Mouse (Mus musculus) forebrain, embryonic 10.5 days (tissue): Measurements from ENCODE around the gene Lrrc4c. TPM values are rescaled to one million over a fixed set of nuclear protein-coding genes. Genes with fewer than 3 reads are reported as not detected.

Source experiments
- DNase-seq: peaks from one replicate; pipeline ENCODE4 v3.0.0-alpha.2; 2017; ENCODE audit warnings: low spot score; ENCODE audit errors: extremely low spot score
- H3K27ac ChIP-seq: fragments of 300-500 bp; sonication (generic); 2 replicates; pipeline ENCODE4 v1.5.1; 2016; ENCODE audit warnings: mild to moderate bottlenecking
- H3K27me3 ChIP-seq: fragments of 300-500 bp; sonication (generic); 2 replicates; pipeline ENCODE4 v1.6.1; 2016; ENCODE audit warnings: mild to moderate bottlenecking; ENCODE audit not compliant: poor library complexity, severe bottlenecking
- H3K36me3 ChIP-seq: fragments of 300-500 bp; sonication (generic); replicated peaks from 2 replicates; pipeline ENCODE4 v1.6.1; 2016; ENCODE audit warnings: mild to moderate bottlenecking, moderate library complexity
- H3K4me1 ChIP-seq: fragments of 300-500 bp; sonication (generic); 2 replicates; pipeline ENCODE4 v1.6.1; 2016
- H3K4me3 ChIP-seq: fragments of 300-500 bp; sonication (generic); 2 replicates; pipeline ENCODE4 v1.5.1; 2016; ENCODE audit warnings: mild to moderate bottlenecking, moderate library complexity
- H3K9me3 ChIP-seq: fragments of 300-500 bp; sonication (generic); 2 replicates; pipeline ENCODE4 v1.6.1; 2016; ENCODE audit warnings: mild to moderate bottlenecking, moderate library complexity
- WGBS: fragments of 180-500 bp; shearing (Covaris S2); methylation state at CpG from one replicate; pipeline ENCODE4 v1.1.7; 2016; 5-methylcytosine and 5-hydroxymethylcytosine counted together
- polyA plus RNA-seq: library from polyadenylated mRNA; unstranded; fragments of >200 nt; fragmentation: Nextera tagmentation; extraction: Ambion mirVana; gene quantifications from 2 replicates; pipeline ENCODE4 v1.2.1, GENCODE M21; 2016

Gene Lrrc4c
- polyA plus RNA-seq, 1 experiment from 2014 or later = 5.0 TPM

DNA sequence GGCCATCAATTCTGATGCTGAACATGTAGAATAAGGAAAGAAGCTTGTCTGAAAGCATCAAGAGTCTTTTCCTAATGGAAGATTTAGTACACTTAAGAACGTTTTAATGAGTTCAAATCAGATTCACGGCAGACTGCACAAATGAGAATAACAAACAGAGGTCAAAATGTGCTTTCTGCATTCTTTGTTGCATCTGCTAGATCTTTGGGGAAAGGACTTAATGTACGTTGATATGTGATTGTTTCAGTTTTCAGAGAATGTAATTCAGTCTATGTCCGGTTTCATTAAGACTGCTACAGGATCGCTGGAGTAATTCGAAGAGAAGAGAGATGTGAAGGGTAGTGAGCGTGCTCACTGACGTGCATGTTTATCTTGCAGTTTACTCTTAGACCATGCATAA, 259.7 kb downstream of the Lrrc4c start:
- no peak overlapping the region for H3K27ac ChIP-seq
- no peaks in the 10 kb centered on the region for H3K36me3 ChIP-seq
- 81% methylated on average over 8 of the region's 8 CpGs for WGBS
- no peaks in the 10 kb centered on the region for H3K9me3 ChIP-seq
- no peak for DNase-seq
- H3K4me3 ChIP-seq = no peak overlapping the region
- no peaks in the 10 kb centered on the region for H3K27me3 ChIP-seq
- peaks cover 9% of the 10 kb centered on the region for H3K4me1 ChIP-seq

DNA sequence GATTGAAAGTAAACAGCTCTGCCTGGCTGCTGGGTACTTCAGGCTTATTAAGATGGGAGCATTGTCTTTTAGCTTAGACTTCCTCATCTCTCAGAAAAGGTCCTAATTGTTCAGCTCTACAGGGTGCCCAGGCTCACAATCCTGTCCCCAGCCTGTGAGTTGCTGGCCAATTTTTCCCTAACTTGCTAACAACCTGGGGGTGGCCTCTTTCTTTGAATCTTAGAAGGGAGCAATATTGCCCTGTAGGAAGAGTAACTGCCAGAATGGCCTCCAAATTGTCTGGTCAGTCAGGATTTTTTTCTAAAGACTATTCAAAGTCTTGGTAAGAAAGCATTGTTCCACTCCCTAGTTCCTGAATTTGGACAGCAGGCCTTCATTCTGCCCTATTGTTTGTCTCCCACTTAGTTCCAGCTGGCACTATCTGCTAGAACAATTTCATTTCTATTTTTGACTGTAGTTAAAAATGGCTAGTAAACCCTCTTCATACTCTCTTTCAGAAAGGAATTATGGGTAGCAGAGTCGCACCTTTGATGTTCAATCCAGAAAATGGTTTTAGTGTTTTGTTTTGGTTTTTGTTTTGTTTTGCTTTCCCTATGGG, 262.3 kb downstream of the Lrrc4c start:
- Histone ChIP-seq H3K36me3 (no peaks in the 10 kb centered on the region), H3K4me3 (no peak overlapping the region), H3K27ac (no peak overlapping the region), H3K27me3 (no peaks in the 10 kb centered on the region), H3K4me1 (peaks cover 9% of the 10 kb centered on the region), H3K9me3 (no peaks in the 10 kb centered on the region)
- no peak for DNase-seq
- 66% methylated on average over 1 of the region's 1 CpGs for WGBS

DNA sequence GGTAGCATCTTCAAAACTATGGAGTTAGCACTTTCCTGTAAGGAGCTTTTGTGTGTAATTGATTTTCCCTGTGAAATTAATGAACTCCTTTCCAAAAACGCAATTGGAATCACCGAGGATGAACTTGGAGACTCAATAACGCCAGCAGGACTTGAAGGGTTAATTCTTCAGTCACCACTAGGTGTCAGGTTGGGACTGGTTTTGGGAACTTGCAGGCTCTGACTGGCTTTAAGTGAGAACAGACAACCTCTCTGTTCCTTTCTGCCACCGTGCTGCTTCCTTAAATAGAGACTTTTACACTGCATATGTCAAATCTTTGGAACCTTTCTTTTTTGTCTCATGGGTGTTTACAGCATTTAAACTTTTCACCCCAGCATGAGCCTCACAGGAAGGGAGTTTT, 267.7 kb downstream of the Lrrc4c start:
- DNase-seq = peak; percentile 47
- H3K36me3 ChIP-seq = no peaks in the 10 kb centered on the region

DNA sequence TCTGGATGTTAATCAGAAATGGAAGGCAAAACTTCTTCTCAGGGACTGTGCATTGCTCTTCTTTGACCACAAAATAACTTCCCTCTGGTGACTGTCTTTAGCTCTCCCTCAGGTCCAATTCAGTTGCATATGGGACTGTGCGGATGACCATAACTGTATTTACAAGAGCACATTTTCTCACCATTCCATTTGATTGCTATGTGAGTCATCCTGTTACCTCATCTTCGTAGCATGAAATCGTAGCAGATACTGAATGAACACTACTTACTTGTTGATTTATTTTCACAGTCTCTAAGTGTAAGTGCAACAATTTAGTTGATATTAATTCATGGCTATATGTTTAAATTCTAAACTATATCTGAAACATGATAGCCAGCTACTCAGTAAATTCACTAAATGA, 286.8 kb downstream of the Lrrc4c start:
- 95% methylated on average over 3 of the region's 3 CpGs for WGBS
- Histone ChIP-seq H3K4me1 (no peaks in the 10 kb centered on the region), H3K36me3 (no peaks in the 10 kb centered on the region), H3K27me3 (no peaks in the 10 kb centered on the region), H3K4me3 (no peak overlapping the region), H3K27ac (no peak overlapping the region), H3K9me3 (no peaks in the 10 kb centered on the region)
- no peak for DNase-seq

More for the DNA sequence above, 267.7 kb downstream of the Lrrc4c start:
- H3K27ac ChIP-seq = no peak overlapping the region
- no peak overlapping the region for H3K4me3 ChIP-seq
- no peaks in the 10 kb centered on the region for H3K4me1 ChIP-seq
- no peaks in the 10 kb centered on the region for H3K9me3 ChIP-seq
- WGBS = 8% methylated on average over 4 of the region's 4 CpGs
- no peaks in the 10 kb centered on the region for H3K27me3 ChIP-seq

DNA sequence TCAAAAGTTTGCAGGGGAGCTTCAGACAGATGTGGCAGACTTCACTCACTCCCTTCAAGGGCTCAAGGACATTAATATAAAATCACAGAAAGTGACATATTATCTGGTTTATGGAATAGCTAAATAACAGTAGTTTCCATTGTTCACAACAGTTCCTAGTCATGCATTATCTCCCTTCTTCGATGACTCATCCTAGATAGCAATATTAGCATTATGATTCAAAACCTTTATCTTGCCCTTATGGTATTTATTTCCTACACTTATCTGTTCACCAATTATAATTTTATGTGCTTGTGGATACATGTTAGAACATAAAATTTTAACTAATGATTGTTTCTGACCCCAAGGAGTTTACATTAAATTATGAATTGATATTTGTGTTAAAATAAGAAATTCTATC, 296.2 kb downstream of the Lrrc4c start:
- Histone ChIP-seq H3K4me1 (no peaks in the 10 kb centered on the region), H3K27me3 (no peaks in the 10 kb centered on the region), H3K4me3 (no peak overlapping the region), H3K36me3 (no peaks in the 10 kb centered on the region), H3K27ac (no peak overlapping the region), H3K9me3 (no peaks in the 10 kb centered on the region)
- DNase-seq = no peak
- WGBS = 88% methylated on average over 1 of the region's 1 CpGs

DNA sequence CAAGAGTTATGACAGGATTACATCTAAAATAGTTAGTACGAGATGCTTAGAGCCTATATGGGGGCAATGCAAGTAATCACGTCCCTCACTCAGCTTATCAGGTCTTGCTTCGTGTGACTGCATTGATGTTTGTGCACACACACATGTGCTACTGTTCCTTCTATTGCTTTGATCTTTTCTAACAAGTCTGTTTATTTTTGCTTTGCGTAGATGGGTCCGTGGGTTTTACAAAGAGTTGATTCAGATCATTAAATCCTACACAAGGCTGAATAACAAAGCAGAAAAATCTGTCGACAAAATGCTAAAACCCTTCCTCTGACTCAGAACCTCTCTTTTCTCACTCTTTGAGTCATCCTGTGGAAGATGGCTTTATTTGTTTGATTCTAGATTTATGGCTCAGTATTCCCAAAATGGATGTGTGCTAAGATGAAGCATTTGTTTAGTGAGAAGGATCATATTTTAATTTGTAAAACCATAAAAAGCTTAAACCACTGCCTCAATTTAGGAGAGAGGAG, 300.8 kb downstream of the Lrrc4c start:
- H3K4me3 ChIP-seq = no peak overlapping the region
- H3K27me3 ChIP-seq = no peaks in the 10 kb centered on the region
- no peaks in the 10 kb centered on the region for H3K36me3 ChIP-seq
- no peak overlapping the region for H3K27ac ChIP-seq
- no peaks in the 10 kb centered on the region for H3K4me1 ChIP-seq
- H3K9me3 ChIP-seq = no peaks in the 10 kb centered on the region
- no peak for DNase-seq
- 83% methylated on average over 6 of the region's 6 CpGs for WGBS

DNA sequence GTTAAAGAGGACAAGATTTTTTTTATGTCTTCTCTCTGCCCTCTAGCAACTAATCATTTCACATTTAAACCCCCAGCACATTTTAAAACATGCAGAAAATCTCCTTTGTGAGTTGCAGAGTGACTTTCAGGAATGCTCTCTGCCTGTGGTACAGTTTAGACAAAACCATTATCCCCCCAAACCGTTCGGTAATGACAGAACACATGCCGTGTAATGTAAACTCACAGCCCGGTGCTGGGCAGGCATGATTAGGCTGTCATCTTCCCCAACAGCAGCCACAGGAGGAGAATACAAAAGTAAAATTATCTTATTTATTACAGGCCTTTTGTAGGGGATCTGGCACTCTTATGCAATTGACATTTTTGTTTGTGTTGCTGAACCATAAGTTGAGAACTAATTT, 349.1 kb downstream of the Lrrc4c start:
- Histone ChIP-seq H3K4me1 (no peaks in the 10 kb centered on the region), H3K27me3 (no peaks in the 10 kb centered on the region), H3K9me3 (no peaks in the 10 kb centered on the region), H3K36me3 (no peaks in the 10 kb centered on the region), H3K27ac (no peak overlapping the region), H3K4me3 (no peak overlapping the region)
- no peak for DNase-seq
- WGBS = 87% methylated on average over 4 of the region's 4 CpGs

DNA sequence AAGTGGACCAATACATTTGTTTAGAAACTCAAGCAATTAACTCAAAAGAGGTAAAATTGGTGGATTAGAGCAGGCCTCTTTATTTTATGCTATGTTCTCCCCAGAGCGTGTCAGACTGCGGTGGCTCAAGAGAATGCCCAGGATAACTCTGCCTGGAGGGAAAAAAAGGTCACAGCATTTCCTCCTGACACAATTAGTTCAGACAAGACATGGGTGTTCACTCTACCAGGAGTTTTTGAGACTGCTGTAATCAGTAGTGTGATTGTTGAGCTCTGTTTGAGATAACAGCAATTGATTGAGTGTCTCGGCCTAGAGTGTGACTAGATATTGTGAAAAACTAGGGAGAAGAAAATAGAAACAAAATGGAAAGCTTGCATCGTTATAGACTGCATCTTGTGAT, 363.8 kb downstream of the Lrrc4c start:
- DNase-seq = no peak
- no peaks in the 10 kb centered on the region for H3K4me1 ChIP-seq
- no peak overlapping the region for H3K4me3 ChIP-seq
- H3K9me3 ChIP-seq = no peaks in the 10 kb centered on the region
- H3K36me3 ChIP-seq = no peaks in the 10 kb centered on the region
- no peaks in the 10 kb centered on the region for H3K27me3 ChIP-seq
- no peak overlapping the region for H3K27ac ChIP-seq
- WGBS = 72% methylated on average over 4 of the region's 4 CpGs

DNA sequence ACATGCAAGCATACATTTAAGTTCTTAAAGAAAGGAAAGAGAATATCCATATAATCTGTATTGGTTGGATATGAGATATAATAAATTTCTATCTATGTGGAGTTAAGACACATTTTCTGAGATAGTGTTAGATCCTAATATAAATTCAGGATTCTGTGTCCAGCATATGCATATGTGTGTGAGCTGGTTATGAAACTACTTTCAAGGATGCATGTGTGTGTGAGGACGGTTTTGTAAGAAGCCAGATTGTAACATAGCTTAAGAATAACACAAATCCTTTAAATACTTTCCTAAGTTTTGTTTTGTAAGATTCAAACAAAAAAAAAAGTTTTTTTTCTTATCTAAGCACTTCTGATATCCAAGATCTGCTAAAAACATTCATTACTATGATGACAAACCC, 367.4 kb downstream of the Lrrc4c start:
- WGBS = 92% methylated on average over 1 of the region's 1 CpGs
- H3K27me3 ChIP-seq = no peaks in the 10 kb centered on the region
- DNase-seq = no peak
- no peaks in the 10 kb centered on the region for H3K9me3 ChIP-seq
- no peaks in the 10 kb centered on the region for H3K36me3 ChIP-seq
- no peak overlapping the region for H3K4me3 ChIP-seq
- no peak overlapping the region for H3K27ac ChIP-seq
- no peaks in the 10 kb centered on the region for H3K4me1 ChIP-seq

DNA sequence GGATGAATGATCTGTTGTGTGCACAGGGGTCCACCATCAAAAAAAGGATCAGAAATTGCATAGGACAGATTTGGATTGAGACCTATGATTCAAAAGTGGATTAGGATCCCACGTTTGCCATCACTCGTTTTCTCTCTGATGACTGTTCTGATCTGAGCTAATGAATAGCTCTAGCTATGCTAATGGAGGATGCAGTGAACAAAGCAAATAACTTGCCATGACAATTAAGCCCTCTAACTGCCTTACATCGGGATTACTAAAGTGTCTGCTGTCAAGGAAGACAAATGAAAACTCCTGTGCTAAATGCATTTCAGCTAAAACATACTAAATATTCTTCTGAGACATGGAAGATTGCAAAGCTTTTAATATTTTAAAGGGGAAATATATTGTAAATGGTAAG, 387.0 kb downstream of the Lrrc4c start:
- no peaks in the 10 kb centered on the region for H3K9me3 ChIP-seq
- H3K4me1 ChIP-seq = no peaks in the 10 kb centered on the region; the same call in 1 of the 2 replicates
- no peaks in the 10 kb centered on the region for H3K36me3 ChIP-seq
- no peak overlapping the region for H3K4me3 ChIP-seq
- DNase-seq = no peak
- WGBS = 32% methylated on average over 3 of the region's 3 CpGs
- H3K27me3 ChIP-seq = no peaks in the 10 kb centered on the region
- no peak overlapping the region for H3K27ac ChIP-seq

DNA sequence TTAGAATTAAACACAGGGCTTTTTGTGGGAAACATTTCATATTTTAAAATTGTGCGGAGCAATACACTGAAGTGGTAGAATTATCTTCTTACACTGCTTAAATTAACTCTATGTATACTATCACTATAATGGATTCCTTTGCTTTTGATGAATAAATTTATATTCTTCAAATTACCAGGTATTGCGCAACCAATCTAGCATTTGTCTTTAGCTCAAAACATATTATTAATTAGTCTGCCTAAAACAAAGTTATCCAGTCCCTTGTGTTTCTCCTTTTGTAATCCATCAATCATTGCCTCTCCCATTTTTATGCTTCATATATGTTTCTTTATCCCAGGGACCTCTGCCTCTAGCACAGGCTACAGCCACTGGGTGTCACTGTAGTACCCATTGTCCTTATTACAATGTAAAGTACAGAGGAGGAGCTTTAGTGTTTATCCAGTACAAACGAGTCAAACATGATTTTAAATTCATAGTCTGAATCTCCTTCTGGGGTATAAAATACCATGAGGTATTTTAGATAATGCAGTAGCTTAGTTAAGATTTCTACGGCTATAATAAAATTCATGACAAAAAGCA, 389.9 kb downstream of the Lrrc4c start:
- no peak for DNase-seq

DNA sequence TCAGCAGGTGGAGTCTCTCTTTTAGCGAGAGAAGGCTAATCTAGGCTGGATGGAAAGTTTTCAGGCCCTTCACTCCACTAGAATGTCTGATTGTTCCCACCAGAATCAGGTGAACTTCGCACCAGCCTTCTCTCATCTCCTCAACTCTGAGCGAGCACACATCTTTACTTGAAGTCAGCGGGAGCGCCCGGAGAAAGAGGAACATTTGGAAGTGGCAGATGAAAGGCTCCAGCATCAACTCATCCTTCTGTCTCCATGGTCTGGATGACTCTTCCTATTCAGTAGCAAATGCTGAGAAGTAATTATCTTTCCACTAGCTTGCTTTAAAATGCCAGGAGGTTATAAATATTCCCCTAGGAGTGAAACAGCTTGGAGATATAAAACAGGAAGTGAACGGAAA, 396.6 kb downstream of the Lrrc4c start:
- Histone ChIP-seq H3K27me3 (no peaks in the 10 kb centered on the region), H3K4me3 (no peak overlapping the region), H3K4me1 (no peaks in the 10 kb centered on the region), H3K9me3 (no peaks in the 10 kb centered on the region), H3K36me3 (no peaks in the 10 kb centered on the region), H3K27ac (no peak overlapping the region)
- DNase-seq = no peak
- 91% methylated on average over 7 of the region's 7 CpGs for WGBS

More for the DNA sequence above, 389.9 kb downstream of the Lrrc4c start:
- H3K4me1 ChIP-seq = no peaks in the 10 kb centered on the region; the same call in 1 of the 2 replicates
- no peaks in the 10 kb centered on the region for H3K9me3 ChIP-seq
- no peaks in the 10 kb centered on the region for H3K27me3 ChIP-seq
- H3K36me3 ChIP-seq = no peaks in the 10 kb centered on the region
- H3K4me3 ChIP-seq = no peak overlapping the region
- 69% methylated on average over 4 of the region's 4 CpGs for WGBS
- H3K27ac ChIP-seq = no peak overlapping the region

DNA sequence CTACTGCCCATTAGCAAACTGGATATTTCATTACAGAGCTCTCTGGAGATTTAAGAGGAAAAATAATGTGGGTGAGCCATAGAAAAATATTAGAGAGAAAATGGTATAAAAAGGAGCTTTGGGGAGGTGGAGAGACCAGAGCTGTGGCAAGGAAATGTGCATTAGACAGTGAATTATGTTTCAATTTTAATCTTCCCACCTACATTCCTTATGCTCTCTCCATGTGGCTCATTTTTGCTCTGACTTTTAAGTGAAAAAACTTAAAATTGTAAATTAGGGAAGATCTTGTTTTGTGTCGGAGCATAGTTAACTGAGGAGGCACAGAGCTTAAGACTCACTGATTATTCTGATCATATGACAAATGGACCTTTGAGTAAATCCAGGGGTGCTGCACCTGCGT, 399.4 kb downstream of the Lrrc4c start:
- H3K36me3 ChIP-seq = no peaks in the 10 kb centered on the region
- no peak overlapping the region for H3K27ac ChIP-seq
- WGBS = 87% methylated on average over 2 of the region's 2 CpGs
- no peak for DNase-seq
- H3K27me3 ChIP-seq = no peaks in the 10 kb centered on the region
- H3K4me1 ChIP-seq = no peaks in the 10 kb centered on the region
- H3K4me3 ChIP-seq = no peak overlapping the region
- no peaks in the 10 kb centered on the region for H3K9me3 ChIP-seq
